Mouse (Mus musculus) heart, postnatal 0 days (tissue): ENCODE results near the gene Klhdc7a. TPM values are rescaled to one million over a fixed set of nuclear protein-coding genes. Genes with fewer than 3 reads are reported as not detected.

Source experiments
- ATAC-seq: fragments of 200-750 bp; cut with Nextera tagmentation; 2 replicates; pipeline ENCODE4 v1.8.0; 2017; ENCODE audit warnings: low read depth, moderate number of reproducible peaks, moderate library complexity; ENCODE audit not compliant: insufficient read depth
- DNase-seq: peaks from one replicate; pipeline ENCODE4 v3.0.0-alpha.2; 2016; ENCODE audit warnings: low spot score
- H3K27ac ChIP-seq: fragments of 300-500 bp; sonication (generic); 2 replicates; pipeline ENCODE4 v1.5.1; 2014; ENCODE audit warnings: low read depth, mild to moderate bottlenecking
- H3K27me3 ChIP-seq: fragments of 300-500 bp; sonication (generic); 2 replicates; pipeline ENCODE4 v1.6.1; 2014; ENCODE audit warnings: low read length, mixed read lengths; ENCODE audit not compliant: control insufficient read depth, insufficient read depth
- H3K36me3 ChIP-seq: fragments of 300-500 bp; sonication (generic); replicated peaks from 2 replicates; pipeline ENCODE4 v1.6.1; 2014; ENCODE audit warnings: low read length, mixed read lengths; ENCODE audit not compliant: control insufficient read depth, insufficient read depth
- H3K4me1 ChIP-seq: fragments of 300-500 bp; sonication (generic); 2 replicates; pipeline ENCODE4 v1.6.1; 2014; ENCODE audit warnings: antibody characterized with exemption; ENCODE audit not compliant: control insufficient read depth, insufficient read depth
- H3K4me2 ChIP-seq: fragments of 300-500 bp; sonication (generic); 2 replicates; pipeline ENCODE4 v1.6.1; 2014; ENCODE audit warnings: low read depth, mild to moderate bottlenecking, low read length, moderate library complexity
- H3K4me3 ChIP-seq: fragments of 300-500 bp; sonication (generic); 2 replicates; pipeline ENCODE4 v1.5.1; 2014; ENCODE audit warnings: low read depth, low read length
- H3K9ac ChIP-seq: fragments of 300-500 bp; sonication (generic); replicated peaks from 2 replicates; pipeline ENCODE4 v1.6.1; 2014; ENCODE audit warnings: low read depth, low read length, mixed read lengths
- H3K9me3 ChIP-seq: fragments of 300-500 bp; sonication (generic); replicated peaks from 2 replicates; pipeline ENCODE4 v1.6.1; 2016; ENCODE audit warnings: low read length; ENCODE audit not compliant: control insufficient read depth
- CTCF ChIP-seq: IDR thresholded peaks from 2 replicates; pipeline ENCODE4 v1.5.1; 2016; ENCODE audit warnings: antibody characterized with exemption, control low read depth, low read depth
- EP300 ChIP-seq: IDR thresholded peaks from 2 replicates; pipeline ENCODE4 v1.6.1; 2016; ENCODE audit warnings: antibody characterized with exemption, low read depth
- WGBS: fragments of 180-500 bp; shearing (Covaris S2); extraction: QIAGEN DNeasy Blood & Tissue Kit; methylation state at CpG from one replicate; pipeline ENCODE4 v1.1.7; 2014; 5-methylcytosine and 5-hydroxymethylcytosine counted together
- polyA plus RNA-seq: library from polyadenylated mRNA; unstranded; fragments of >200 nt; fragmentation: Nextera tagmentation; extraction: Ambion mirVana; gene quantifications from 2 replicates; pipeline ENCODE4 v1.2.1, GENCODE M21; 2015
- total RNA-seq: library from RNA; depleted of rRNA; stranded (reverse); fragments of >200 nt; gene quantifications from 2 replicates; pipeline ENCODE4 v1.2.3, GENCODE M21; 2014; ENCODE audit warnings: low replicate concordance; rRNA removed

The Klhdc7a gene
- total RNA-seq, result 0.08 and 0.54 TPM in 2 replicates
- polyA plus RNA-seq, result 0.05 and 0.07 TPM in 2 replicates

- no peaks in the 10 kb centered on the region for H3K36me3 ChIP-seq
- ATAC-seq (peak; percentile 89), DNase-seq (peak; percentile 41)
- peak within 1 kb of the TSS; percentile 1; the same call in 1 of the 2 replicates for H3K27ac ChIP-seq
- 12% methylated on average over 4 of the region's 4 CpGs for WGBS
- TF ChIP-seq EP300 (no peak), CTCF (no peak)
- H3K4me3 ChIP-seq, result no peak within 1 kb of the TSS
- H3K4me1 ChIP-seq, result no peaks in the 10 kb centered on the region; the same call in 1 of the 2 replicates
- H3K4me2 ChIP-seq, result 0 out of 2 replicates have a peak within 1 kb of the TSS, but pooled peaks have one; percentile 6
- H3K27me3 ChIP-seq, result no peaks in the 10 kb centered on the region
- H3K9me3 ChIP-seq, result no peaks in the 10 kb centered on the region
- no peak within 1 kb of the TSS for H3K9ac ChIP-seq
Observed at GRCm38 (mm10) chr4:139967922-139968321, at the start of gene Klhdc7a. Klhdc7a (minus strand) TSS chr4:139968026.

DNA sequence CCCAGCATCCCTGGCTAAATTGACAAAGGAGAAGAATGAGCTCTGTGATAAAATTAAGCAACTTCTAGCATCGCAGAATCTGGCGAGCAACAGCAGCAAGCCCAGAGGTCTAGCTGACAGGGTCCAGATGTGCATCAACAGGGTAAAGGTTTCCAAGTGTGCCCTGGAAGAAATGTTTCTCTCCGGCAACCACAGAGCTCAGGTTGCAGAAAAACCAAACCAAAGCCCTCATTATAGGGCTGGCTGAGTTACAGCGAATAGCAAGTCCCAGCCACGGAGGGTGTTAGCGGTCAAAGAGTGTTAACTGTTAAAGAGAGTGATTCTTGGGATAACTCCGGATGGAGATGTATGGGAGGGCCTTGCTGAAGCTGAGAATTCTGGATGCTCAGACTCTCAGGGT is 48.1 kb upstream of the Klhdc7a start:
- Histone ChIP-seq H3K9ac (no peak overlapping the region), H3K4me1 (no peaks in the 10 kb centered on the region), H3K27me3 (no peaks in the 10 kb centered on the region), H3K27ac (no peak overlapping the region), H3K4me3 (no peak overlapping the region), H3K4me2 (no peak overlapping the region), H3K36me3 (no peaks in the 10 kb centered on the region), H3K9me3 (no peaks in the 10 kb centered on the region)
- ATAC-seq (no peak), DNase-seq (no peak)
- TF ChIP-seq EP300 (no peak), CTCF (no peak)
- WGBS, result 57% methylated on average over 7 of the region's 7 CpGs

- H3K9me3 ChIP-seq, result no peaks in the 10 kb centered on the region
- TF ChIP-seq CTCF (no peak), EP300 (no peak)
- no peak overlapping the region for H3K4me3 ChIP-seq
- ATAC-seq (no peak), DNase-seq (no peak)
- H3K4me2 ChIP-seq, result no peak overlapping the region
- no peaks in the 10 kb centered on the region for H3K36me3 ChIP-seq
- WGBS, result 63% methylated on average over 11 of the region's 11 CpGs
- H3K27ac ChIP-seq, result no peak overlapping the region
- no peak overlapping the region for H3K9ac ChIP-seq
- H3K4me1 ChIP-seq, result no peaks in the 10 kb centered on the region
- 0 out of 2 replicates have a peak, but pooled peaks cover 7% of the 10 kb centered on the region for H3K27me3 ChIP-seq
Observed at GRCm38 (mm10) chr4:140010728-140011470, 43.1 kb upstream of the Klhdc7a start.

DNA sequence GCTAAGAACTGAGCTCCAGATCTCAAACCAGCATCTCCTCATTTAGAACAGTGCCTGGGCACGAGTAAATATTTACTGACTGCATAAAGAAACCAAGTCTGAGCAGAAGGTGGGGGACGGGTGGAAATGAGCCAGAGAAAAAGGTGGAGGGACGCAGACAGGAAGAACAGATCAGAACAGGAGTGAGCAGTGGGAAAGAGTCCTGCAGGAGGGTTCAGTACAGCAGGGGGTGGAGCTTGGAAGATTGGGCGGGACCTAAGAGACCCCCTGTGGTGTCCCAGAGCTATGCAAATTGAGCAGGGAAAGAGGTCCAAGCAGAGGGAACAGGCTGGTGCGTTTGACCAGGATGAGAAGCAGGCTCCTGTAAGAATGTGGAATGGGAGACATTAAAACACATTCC is 37.1 kb upstream of the Klhdc7a start:
- Histone ChIP-seq H3K27me3 (peaks cover 53% of the 10 kb centered on the region), H3K9ac (no peak overlapping the region), H3K9me3 (no peaks in the 10 kb centered on the region), H3K4me1 (no peaks in the 10 kb centered on the region), H3K4me2 (no peak overlapping the region), H3K27ac (no peak overlapping the region), H3K36me3 (no peaks in the 10 kb centered on the region), H3K4me3 (no peak overlapping the region)
- ATAC-seq, result no peak
- 12% methylated on average over 5 of the region's 5 CpGs for WGBS
- no peak for TF ChIP-seq CTCF
- no peak for TF ChIP-seq EP300
- DNase-seq, result no peak

DNA sequence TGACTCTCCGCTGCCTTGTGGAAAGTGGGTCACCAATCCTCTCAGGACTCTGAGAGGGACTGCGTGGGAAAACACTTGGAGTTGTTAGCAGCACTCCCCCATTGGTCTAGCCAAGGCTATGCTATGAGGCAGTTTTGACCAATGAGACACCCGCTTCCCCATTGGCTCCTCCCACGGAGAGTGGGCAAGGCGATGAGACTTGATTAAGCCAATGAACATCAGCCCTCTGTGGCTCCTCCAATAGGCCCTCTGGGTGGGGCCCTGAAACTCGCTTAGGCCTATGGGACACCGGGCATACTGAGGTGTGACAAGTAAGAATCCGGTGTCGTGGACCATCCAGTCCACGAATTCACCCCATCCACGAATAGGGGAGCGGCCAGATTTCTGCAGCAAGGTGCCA is 36.3 kb upstream of the Klhdc7a start:
- Histone ChIP-seq H3K36me3 (no peaks in the 10 kb centered on the region), H3K27me3 (peaks cover 53% of the 10 kb centered on the region), H3K9ac (no peak overlapping the region), H3K27ac (no peak overlapping the region), H3K4me1 (no peaks in the 10 kb centered on the region), H3K4me2 (no peak overlapping the region), H3K4me3 (no peak overlapping the region), H3K9me3 (no peaks in the 10 kb centered on the region)
- TF ChIP-seq EP300 (no peak), CTCF (no peak)
- 7% methylated on average over 12 of the region's 12 CpGs for WGBS
- DNase-seq (no peak), ATAC-seq (no peak)
